Mouse (Mus musculus) ES-E14 (cell line): Measurements from ENCODE around the gene Ctrc. TPM values are rescaled to one million over a fixed set of nuclear protein-coding genes. Genes with fewer than 3 reads are reported as not detected.

Experiments used
- DNase-seq: peaks from one replicate; pipeline ENCODE4 v3.0.0-alpha.2; 2013; ENCODE audit warnings: low read depth, low spot score
- H3K27ac ChIP-seq: 2 replicates; pipeline ENCODE4 v1.5.1; 2012; ENCODE audit warnings: low read depth, mild to moderate bottlenecking, low read length, moderate library complexity, mixed read lengths; ENCODE audit not compliant: poor library complexity, insufficient read depth, severe bottlenecking
- H3K36me3 ChIP-seq: 2 replicates; pipeline ENCODE4 v1.6.1; 2012; ENCODE audit warnings: mild to moderate bottlenecking, low read length, moderate library complexity, mixed read lengths; ENCODE audit not compliant: control insufficient read depth, poor library complexity, insufficient read depth, severe bottlenecking
- H3K4me1 ChIP-seq, 2 experiments: fragments of 150-350 bp in 1 of 2; sonication (generic) in 1 of 2; 2 replicates each; pipeline ENCODE4 v1.6.1; 2012; ENCODE audit warnings: low read length in 2 of 2, mild to moderate bottlenecking in 1 of 2, mixed read lengths in 1 of 2; ENCODE audit not compliant: control insufficient read depth in 2 of 2, insufficient read depth in 2 of 2, poor library complexity in 1 of 2
- H3K4me3 ChIP-seq, 2 experiments: fragments of 150-350 bp in 1 of 2; sonication (generic) in 1 of 2; 2 replicates each; pipeline ENCODE4 v1.5.1; 2012; ENCODE audit warnings: low read length in 2 of 2, low read depth in 1 of 2, mild to moderate bottlenecking in 1 of 2, mixed read lengths in 1 of 2; ENCODE audit not compliant: insufficient read depth in 1 of 2, poor library complexity in 1 of 2, severe bottlenecking in 1 of 2
- H3K9ac ChIP-seq: 2 replicates; pipeline ENCODE4 v1.6.1; 2012; ENCODE audit warnings: low read depth, mild to moderate bottlenecking, low read length, mixed read lengths; ENCODE audit not compliant: poor library complexity, insufficient read depth, severe bottlenecking
- H3K9me3 ChIP-seq: fragments of 150-350 bp; sonication (generic); 2 replicates; pipeline ENCODE4 v1.6.1; 2012; ENCODE audit warnings: low read depth, mild to moderate bottlenecking, low read length; ENCODE audit not compliant: control insufficient read depth, insufficient read depth
- CHD2 ChIP-seq: IDR thresholded peaks from 2 replicates; pipeline ENCODE4 v1.6.1; 2014; ENCODE audit warnings: mild to moderate bottlenecking, low read depth, low read length, inconsistent platforms
- HCFC1 ChIP-seq: IDR thresholded peaks from 2 replicates; pipeline ENCODE4 v1.6.1; 2012; ENCODE audit warnings: low read length, inconsistent platforms, borderline replicate concordance; ENCODE audit not compliant: insufficient read depth
- MAFK ChIP-seq: IDR thresholded peaks from 2 replicates; pipeline ENCODE4 v1.6.1; 2014; ENCODE audit warnings: mild to moderate bottlenecking, low read depth, low read length, inconsistent platforms; ENCODE audit not compliant: insufficient read depth
- ZC3H11A ChIP-seq: IDR thresholded peaks from 2 replicates; pipeline ENCODE4 v1.6.1; 2012; ENCODE audit warnings: low read depth, mild to moderate bottlenecking, inconsistent platforms, low read length, borderline replicate concordance
- ZNF384 ChIP-seq: IDR thresholded peaks from 2 replicates; pipeline ENCODE4 v1.6.1; 2012; ENCODE audit warnings: low read depth, low read length, inconsistent platforms
- in situ Hi-C, 2 experiments: fragments of 600-800 bp; cut with MboI; formaldehyde crosslinking; loops; one replicate each; pipeline ENCODE4 v1.15.1; 2025; ENCODE audit warnings: low sequenced_read_pairs in 2 of 2, inconsistent platforms in 1 of 2; ENCODE audit not compliant: unreplicated experiment in 2 of 2
- total RNA-seq: library from RNA; depleted of rRNA; stranded (reverse); fragments of 300-350 nt; gene quantifications from 2 replicates; pipeline ENCODE4 v1.2.3, GENCODE M21; 2012

Ctrc gene
- total RNA-seq, 1 experiment, result not detected

- peaks cover 18% of the 10 kb centered on the region; the same call in 1 of the 2 replicates for H3K36me3 ChIP-seq
- in situ Hi-C loops, result no loop called here
- peaks cover 0 to 5% of the 10 kb centered on the region in 2 experiments; a peak in 2 of 4 replicates for H3K4me1 ChIP-seq
- H3K9me3 ChIP-seq, result no peaks in the 10 kb centered on the region
- H3K9ac ChIP-seq, result no peak overlapping the region
- TF ChIP-seq CHD2 (no peak), MAFK (no peak), ZC3H11A (no peak), HCFC1 (no peak), ZNF384 (no peak)
- no peak overlapping the region for H3K4me3 ChIP-seq
- no peak overlapping the region for H3K27ac ChIP-seq
- no peak for DNase-seq
These were observed 76.5 kb downstream of the Ctrc start for GRCm38 (mm10) chr4:141769501-141770160.

- Histone ChIP-seq H3K36me3 (peaks cover 32% of the 10 kb centered on the region), H3K27ac (no peak overlapping the region), H3K4me3 (peak overlapping the region in 1 of 2 experiments; percentile 48; a peak in 2 of 4 replicates), H3K4me1 (peaks cover 0 to 5% of the 10 kb centered on the region in 2 experiments; a peak in 2 of 4 replicates), H3K9me3 (no peaks in the 10 kb centered on the region), H3K9ac (0 out of 2 replicates have a peak overlapping the region, but pooled peaks have one; percentile 12)
- no peak for DNase-seq
- no peak for TF ChIP-seq CHD2
- TF ChIP-seq MAFK, result no peak
- no peak for TF ChIP-seq ZC3H11A
- no peak for TF ChIP-seq HCFC1
- TF ChIP-seq ZNF384, result no peak
- in situ Hi-C loops, result no loop called here
These were observed 78.7 kb downstream of the Ctrc start for GRCm38 (mm10) chr4:141767353-141768036.

GRCm38 (mm10) chr4:141766668-141767352 is 79.3 kb downstream of the Ctrc start:
- H3K36me3 ChIP-seq, result peaks cover 32% of the 10 kb centered on the region
- peak overlapping the region in 1 of 2 experiments; percentile 48; a peak in 2 of 4 replicates for H3K4me3 ChIP-seq
- H3K9me3 ChIP-seq, result no peaks in the 10 kb centered on the region
- in situ Hi-C loops, result no loop called here
- no peak overlapping the region; the same call in 1 of the 2 replicates for H3K27ac ChIP-seq
- H3K4me1 ChIP-seq, result peaks cover 0 to 5% of the 10 kb centered on the region in 2 experiments; a peak in 2 of 4 replicates
- no peak for DNase-seq
- no peak for TF ChIP-seq CHD2
- no peak for TF ChIP-seq ZC3H11A
- TF ChIP-seq MAFK, result peak; percentile 43; the same call in 1 of the 2 replicates
- TF ChIP-seq ZNF384, result no peak
- no peak for TF ChIP-seq HCFC1
- no peak overlapping the region for H3K9ac ChIP-seq

- no peak overlapping the region; the same call in 1 of the 2 replicates for H3K27ac ChIP-seq
- no peak overlapping the region for H3K9ac ChIP-seq
- in situ Hi-C loops, result no loop called here
- H3K4me3 ChIP-seq, result no peak overlapping the region
- H3K36me3 ChIP-seq, result peaks cover 32% of the 10 kb centered on the region
- TF ChIP-seq CHD2 (no peak), HCFC1 (no peak), ZC3H11A (no peak)
- no peaks in the 10 kb centered on the region for H3K9me3 ChIP-seq
- H3K4me1 ChIP-seq, result peaks cover 0 to 5% of the 10 kb centered on the region in 2 experiments; a peak in 2 of 4 replicates
- no peak for DNase-seq
These were observed 79.9 kb downstream of the Ctrc start for GRCm38 (mm10) chr4:141766316-141766667.
